Mouse (Mus musculus) liver, embryonic 11.5 days (tissue): ENCODE results near the gene Dpp10. TPM values are rescaled to one million over a fixed set of nuclear protein-coding genes. Genes with fewer than 3 reads are reported as not detected.

Experiments used
- ATAC-seq: fragments of 200-750 bp; cut with Nextera tagmentation; replicated peaks from 2 replicates; pipeline ENCODE4 v1.8.0; 2017; ENCODE audit warnings: moderate number of reproducible peaks, mild to moderate bottlenecking, moderate TSS enrichment, moderate library complexity; ENCODE audit not compliant: low FRiP score
- DNase-seq: peaks from one replicate; pipeline ENCODE4 v3.0.0-alpha.2; 2017; ENCODE audit warnings: low spot score
- H3K27ac ChIP-seq: fragments of 300-500 bp; sonication (generic); 2 replicates; pipeline ENCODE4 v1.5.1; 2014; ENCODE audit warnings: mild to moderate bottlenecking, low read depth, low read length, control low read depth
- H3K27me3 ChIP-seq: fragments of 300-500 bp; sonication (generic); replicated peaks from 2 replicates; pipeline ENCODE4 v1.6.1; 2014; ENCODE audit warnings: low read length, mixed read lengths; ENCODE audit not compliant: control insufficient read depth, insufficient read depth
- H3K36me3 ChIP-seq: fragments of 300-500 bp; sonication (generic); 2 replicates; pipeline ENCODE4 v1.6.1; 2014; ENCODE audit warnings: mild to moderate bottlenecking, low read length, moderate library complexity, mixed read lengths; ENCODE audit not compliant: control insufficient read depth, insufficient read depth
- H3K4me1 ChIP-seq: fragments of 300-500 bp; sonication (generic); replicated peaks from 2 replicates; pipeline ENCODE4 v1.6.1; 2014; ENCODE audit warnings: low read length, mixed read lengths; ENCODE audit not compliant: control insufficient read depth, insufficient read depth
- H3K4me2 ChIP-seq: fragments of 300-500 bp; sonication (generic); 2 replicates; pipeline ENCODE4 v1.6.1; 2014; ENCODE audit warnings: mild to moderate bottlenecking, control low read depth, moderate library complexity
- H3K4me3 ChIP-seq: fragments of 300-500 bp; sonication (generic); 2 replicates; pipeline ENCODE4 v1.5.1; 2014; ENCODE audit warnings: low read depth, low read length, control low read depth
- H3K9ac ChIP-seq: fragments of 300-500 bp; sonication (generic); 2 replicates; pipeline ENCODE4 v1.6.1; 2014; ENCODE audit warnings: low read depth, low read length, control low read depth
- H3K9me3 ChIP-seq: fragments of 300-500 bp; sonication (generic); 2 replicates; pipeline ENCODE4 v1.6.1; 2016; ENCODE audit warnings: low read length, inconsistent platforms, mixed read lengths; ENCODE audit not compliant: control insufficient read depth
- WGBS: fragments of 180-500 bp; shearing (Covaris S2); extraction: QIAGEN DNeasy Blood & Tissue Kit; methylation state at CpG from one replicate; pipeline ENCODE4 v1.1.7; 2014; 5-methylcytosine and 5-hydroxymethylcytosine counted together
- polyA plus RNA-seq: library from polyadenylated mRNA; unstranded; fragments of >200 nt; fragmentation: Nextera tagmentation; extraction: Ambion mirVana; gene quantifications from 2 replicates; pipeline ENCODE4 v1.2.1, GENCODE M21; 2014

Gene Dpp10
- polyA plus RNA-seq, 1 experiment from 2014 or later: not detected

- no peak overlapping the region for H3K4me3 ChIP-seq
- no peak overlapping the region for H3K4me2 ChIP-seq
- H3K27me3 ChIP-seq: no peaks in the 10 kb centered on the region
- no peaks in the 10 kb centered on the region for H3K36me3 ChIP-seq
- no peaks in the 10 kb centered on the region for H3K4me1 ChIP-seq
- DNase-seq: no peak
- ATAC-seq: no peak
- no peak overlapping the region for H3K9ac ChIP-seq
- no peaks in the 10 kb centered on the region for H3K9me3 ChIP-seq
- WGBS: 93% methylated on average over 3 of the region's 3 CpGs
- no peak overlapping the region for H3K27ac ChIP-seq
These were observed 198.5 kb downstream of the Dpp10 start for GRCm38 (mm10) chr1:123846881-123847280.

GRCm38 (mm10) chr1:123801206-123801605, 244.2 kb downstream of the Dpp10 start:
- no peaks in the 10 kb centered on the region for H3K9me3 ChIP-seq
- no peaks in the 10 kb centered on the region for H3K27me3 ChIP-seq
- no peaks in the 10 kb centered on the region for H3K4me1 ChIP-seq
- H3K36me3 ChIP-seq: no peaks in the 10 kb centered on the region
- H3K27ac ChIP-seq: no peak overlapping the region
- 21% methylated on average over 1 of the region's 1 CpGs for WGBS
- no peak overlapping the region for H3K4me2 ChIP-seq
- no peak overlapping the region for H3K4me3 ChIP-seq
- no peak for DNase-seq
- ATAC-seq: no peak
- no peak overlapping the region for H3K9ac ChIP-seq

- Histone ChIP-seq H3K27ac (no peak overlapping the region), H3K9me3 (no peaks in the 10 kb centered on the region), H3K4me3 (no peak overlapping the region), H3K27me3 (no peaks in the 10 kb centered on the region), H3K4me1 (no peaks in the 10 kb centered on the region), H3K4me2 (no peak overlapping the region), H3K36me3 (no peaks in the 10 kb centered on the region), H3K9ac (no peak overlapping the region)
- no peak for ATAC-seq
- no peak for DNase-seq
- WGBS: 84% methylated on average over 2 of the region's 2 CpGs
These were observed 279.8 kb downstream of the Dpp10 start for GRCm38 (mm10) chr1:123765511-123765910.

- Histone ChIP-seq H3K36me3 (no peaks in the 10 kb centered on the region), H3K4me2 (no peak overlapping the region), H3K4me3 (no peak overlapping the region), H3K27ac (no peak overlapping the region), H3K9ac (no peak overlapping the region), H3K9me3 (no peaks in the 10 kb centered on the region), H3K4me1 (no peaks in the 10 kb centered on the region), H3K27me3 (no peaks in the 10 kb centered on the region)
- WGBS: 89% methylated on average over 3 of the region's 3 CpGs
- DNase-seq (no peak), ATAC-seq (no peak)
These were observed 283.1 kb downstream of the Dpp10 start for GRCm38 (mm10) chr1:123762272-123762671.

DNA sequence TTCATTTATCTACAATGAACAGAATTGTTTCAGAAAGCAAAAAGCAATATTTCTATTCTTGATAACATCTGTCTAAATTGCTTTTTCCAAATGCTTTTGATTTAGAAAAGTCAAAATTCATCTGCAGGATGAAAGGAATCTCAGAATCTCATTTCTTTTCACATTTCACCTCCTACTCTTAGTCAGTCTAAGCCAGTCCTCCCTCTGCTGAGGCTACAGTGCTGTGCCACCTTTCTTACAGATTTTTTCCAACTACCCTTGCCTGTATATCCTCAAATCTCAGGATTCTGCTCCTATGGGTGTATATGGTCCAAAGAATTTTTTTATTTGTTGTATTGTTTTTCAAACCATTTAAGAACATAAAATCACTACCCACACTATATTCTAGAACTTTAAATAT, 289.3 kb downstream of the Dpp10 start:
- H3K9me3 ChIP-seq: no peaks in the 10 kb centered on the region
- no peak overlapping the region for H3K9ac ChIP-seq
- H3K27ac ChIP-seq: no peak overlapping the region
- H3K36me3 ChIP-seq: no peaks in the 10 kb centered on the region
- DNase-seq: no peak
- no peaks in the 10 kb centered on the region for H3K4me1 ChIP-seq
- H3K4me2 ChIP-seq: no peak overlapping the region
- H3K27me3 ChIP-seq: no peaks in the 10 kb centered on the region
- H3K4me3 ChIP-seq: no peak overlapping the region
- ATAC-seq: no peak

- 81% methylated on average over 3 of the region's 3 CpGs for WGBS
- Histone ChIP-seq H3K27ac (no peak overlapping the region), H3K27me3 (no peaks in the 10 kb centered on the region), H3K9ac (no peak overlapping the region), H3K4me1 (no peaks in the 10 kb centered on the region), H3K36me3 (no peaks in the 10 kb centered on the region), H3K9me3 (no peaks in the 10 kb centered on the region), H3K4me2 (no peak overlapping the region), H3K4me3 (no peak overlapping the region)
- ATAC-seq (no peak), DNase-seq (no peak)
These were observed 338.1 kb downstream of the Dpp10 start for GRCm38 (mm10) chr1:123707292-123707691.

GRCm38 (mm10) chr1:123658409-123658808, 386.9 kb downstream of the Dpp10 start:
- H3K36me3 ChIP-seq: no peaks in the 10 kb centered on the region
- DNase-seq (no peak), ATAC-seq (no peak)

GRCm38 (mm10) chr1:123656607-123657006, 388.8 kb downstream of the Dpp10 start:
- Histone ChIP-seq H3K4me3 (no peak overlapping the region), H3K27ac (no peak overlapping the region), H3K4me1 (no peaks in the 10 kb centered on the region), H3K9ac (no peak overlapping the region), H3K36me3 (no peaks in the 10 kb centered on the region), H3K9me3 (no peaks in the 10 kb centered on the region), H3K27me3 (no peaks in the 10 kb centered on the region), H3K4me2 (no peak overlapping the region)
- ATAC-seq (no peak), DNase-seq (no peak)
- WGBS: 63% methylated on average over 3 of the region's 3 CpGs

More at GRCm38 (mm10) chr1:123658409-123658808, 386.9 kb downstream of the Dpp10 start:
- Histone ChIP-seq H3K4me3 (no peak overlapping the region), H3K9ac (no peak overlapping the region), H3K4me1 (no peaks in the 10 kb centered on the region), H3K27ac (no peak overlapping the region), H3K4me2 (no peak overlapping the region), H3K9me3 (no peaks in the 10 kb centered on the region), H3K27me3 (no peaks in the 10 kb centered on the region)
- WGBS: 72% methylated on average over 2 of the region's 2 CpGs

DNA sequence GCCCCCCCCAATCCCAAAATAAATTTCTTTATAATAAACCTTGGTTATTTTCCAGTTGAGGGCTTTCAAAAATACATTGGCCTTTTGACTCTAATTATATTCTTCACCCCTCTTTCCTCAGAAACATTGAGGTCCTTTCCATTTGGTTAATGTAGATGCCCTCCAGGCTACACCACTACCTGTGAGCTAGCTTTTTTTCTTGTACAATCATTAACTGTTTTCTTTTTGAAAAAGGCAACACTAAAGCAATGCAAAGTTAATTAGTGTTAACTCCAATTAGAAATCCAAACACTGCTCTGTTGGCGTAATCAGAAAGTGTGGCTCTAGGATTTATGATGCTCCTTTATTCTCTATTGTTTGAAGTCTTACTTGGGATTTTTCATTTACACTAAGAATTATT, 407.5 kb downstream of the Dpp10 start:
- Histone ChIP-seq H3K27me3 (no peaks in the 10 kb centered on the region), H3K36me3 (no peaks in the 10 kb centered on the region), H3K9me3 (no peaks in the 10 kb centered on the region), H3K4me2 (no peak overlapping the region), H3K4me3 (no peak overlapping the region), H3K27ac (no peak overlapping the region), H3K9ac (no peak overlapping the region), H3K4me1 (no peaks in the 10 kb centered on the region)
- WGBS: 82% methylated on average over 1 of the region's 1 CpGs
- ATAC-seq: no peak
- DNase-seq: no peak
